Mouse (Mus musculus) midbrain, postnatal 0 days (tissue): ENCODE results near the gene Wars2. TPM values are rescaled to one million over a fixed set of nuclear protein-coding genes. Genes with fewer than 3 reads are reported as not detected.

Source experiments
- ATAC-seq: fragments of 200-750 bp; cut with Nextera tagmentation; 2 replicates; pipeline ENCODE4 v1.8.0; 2017; ENCODE audit warnings: moderate number of reproducible peaks, mild to moderate bottlenecking, moderate TSS enrichment, moderate library complexity; ENCODE audit not compliant: low FRiP score
- DNase-seq: peaks from one replicate; pipeline ENCODE4 v3.0.0-alpha.2; 2015; ENCODE audit warnings: low spot score
- H3K27ac ChIP-seq: fragments of 300-500 bp; sonication (generic); 2 replicates; pipeline ENCODE4 v1.5.1; 2014; ENCODE audit warnings: low read depth, mild to moderate bottlenecking, low read length, mixed read lengths
- H3K27me3 ChIP-seq: fragments of 300-500 bp; sonication (generic); 2 replicates; pipeline ENCODE4 v1.6.1; 2014; ENCODE audit warnings: low read length, control low read depth, mixed read lengths; ENCODE audit not compliant: insufficient read depth
- H3K36me3 ChIP-seq: fragments of 300-500 bp; sonication (generic); 2 replicates; pipeline ENCODE4 v1.6.1; 2014; ENCODE audit warnings: low read length, control low read depth, mixed read lengths; ENCODE audit not compliant: insufficient read depth
- H3K4me1 ChIP-seq: fragments of 300-500 bp; sonication (generic); 2 replicates; pipeline ENCODE4 v1.6.1; 2014; ENCODE audit warnings: mild to moderate bottlenecking, control low read depth, antibody characterized with exemption, low read length, mixed read lengths; ENCODE audit not compliant: insufficient read depth
- H3K4me2 ChIP-seq: fragments of 300-500 bp; sonication (generic); 2 replicates; pipeline ENCODE4 v1.6.1; 2014; ENCODE audit warnings: low read depth, mild to moderate bottlenecking, low read length, mixed read lengths; ENCODE audit not compliant: poor library complexity, severe bottlenecking
- H3K4me3 ChIP-seq: fragments of 300-500 bp; sonication (generic); 2 replicates; pipeline ENCODE4 v1.5.1; 2014; ENCODE audit warnings: low read depth, mild to moderate bottlenecking, low read length, moderate library complexity
- H3K9ac ChIP-seq: fragments of 300-500 bp; sonication (generic); replicated peaks from 2 replicates; pipeline ENCODE4 v1.6.1; 2014; ENCODE audit warnings: mild to moderate bottlenecking, low read length, moderate library complexity, mixed read lengths; ENCODE audit not compliant: poor library complexity, severe bottlenecking
- H3K9me3 ChIP-seq: fragments of 300-500 bp; sonication (generic); 2 replicates; pipeline ENCODE4 v1.6.1; 2016; ENCODE audit warnings: low read length, control low read depth
- CTCF ChIP-seq: IDR thresholded peaks from 2 replicates; pipeline ENCODE4 v1.5.1; 2016; ENCODE audit warnings: antibody characterized with exemption, mild to moderate bottlenecking
- WGBS: fragments of 180-500 bp; shearing (Covaris S2); extraction: QIAGEN DNeasy Blood & Tissue Kit; methylation state at CpG from one replicate; pipeline ENCODE4 v1.1.7; 2014; 5-methylcytosine and 5-hydroxymethylcytosine counted together
- polyA plus RNA-seq: library from polyadenylated mRNA; unstranded; fragments of >200 nt; fragmentation: Nextera tagmentation; extraction: Ambion mirVana; gene quantifications from 2 replicates; pipeline ENCODE4 v1.2.1, GENCODE M21; 2015
- total RNA-seq: library from RNA; depleted of rRNA; stranded (reverse); fragments of >200 nt; gene quantifications from 2 replicates; pipeline ENCODE4 v1.2.3, GENCODE M21; 2014

The Wars2 gene
- total and polyA plus RNA-seq, 2 experiments from 2014 or later = 4.9 to 6.7 TPM

DNA sequence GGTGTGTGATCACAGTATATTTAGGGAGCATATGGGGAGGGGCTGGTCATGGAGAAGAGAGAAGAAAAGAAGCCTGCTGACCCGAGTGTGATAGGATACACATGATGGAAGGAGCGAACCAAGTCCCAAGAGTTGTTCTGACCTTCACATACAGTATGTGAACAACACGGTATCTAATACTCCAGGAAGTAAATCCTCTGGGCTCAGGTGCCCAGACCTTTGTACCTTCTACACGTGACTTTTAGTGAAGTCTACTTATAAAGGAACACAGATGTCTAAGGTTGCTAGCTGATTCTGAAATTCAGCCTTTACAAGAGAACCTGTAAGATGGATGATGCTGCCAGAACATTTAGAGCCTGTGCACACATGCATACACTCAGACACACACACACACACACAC is 15.4 kb downstream of the Wars2 start:
- 92% methylated on average over 4 of the region's 4 CpGs for WGBS
- Histone ChIP-seq H3K27me3 (no peaks in the 10 kb centered on the region), H3K4me2 (no peak overlapping the region), H3K4me1 (no peaks in the 10 kb centered on the region), H3K36me3 (no peaks in the 10 kb centered on the region), H3K9ac (no peak overlapping the region), H3K4me3 (no peak overlapping the region), H3K9me3 (no peaks in the 10 kb centered on the region), H3K27ac (no peak overlapping the region)
- ATAC-seq (no peak), DNase-seq (no peak)
- TF ChIP-seq CTCF = no peak

- H3K4me1 ChIP-seq = no peaks in the 10 kb centered on the region
- WGBS = 41% methylated on average over 1 of the region's 1 CpGs
- H3K4me2 ChIP-seq = no peak overlapping the region
- ATAC-seq = peak; percentile 53; the same call in 1 of the 2 replicates
- no peak overlapping the region for H3K9ac ChIP-seq
- no peaks in the 10 kb centered on the region for H3K36me3 ChIP-seq
- H3K27me3 ChIP-seq = no peaks in the 10 kb centered on the region
- DNase-seq = peak; percentile 11
- H3K27ac ChIP-seq = no peak overlapping the region
- H3K4me3 ChIP-seq = no peak overlapping the region
- H3K9me3 ChIP-seq = no peaks in the 10 kb centered on the region
- TF ChIP-seq CTCF = no peak
Observed at GRCm38 (mm10) chr3:99156987-99157386, 16.1 kb downstream of the Wars2 start.

GRCm38 (mm10) chr3:99157451-99158015 is 16.7 kb downstream of the Wars2 start:
- 61% methylated on average over 4 of the region's 4 CpGs for WGBS
- no peak for TF ChIP-seq CTCF
- no peaks in the 10 kb centered on the region for H3K4me1 ChIP-seq
- no peaks in the 10 kb centered on the region for H3K9me3 ChIP-seq
- H3K4me3 ChIP-seq = no peak overlapping the region
- H3K27me3 ChIP-seq = no peaks in the 10 kb centered on the region
- ATAC-seq = no peak
- H3K4me2 ChIP-seq = no peak overlapping the region
- H3K27ac ChIP-seq = no peak overlapping the region
- H3K9ac ChIP-seq = no peak overlapping the region
- H3K36me3 ChIP-seq = no peaks in the 10 kb centered on the region
- no peak for DNase-seq

GRCm38 (mm10) chr3:99160016-99160415 is 19.1 kb downstream of the Wars2 start:
- Histone ChIP-seq H3K27ac (no peak overlapping the region), H3K36me3 (no peaks in the 10 kb centered on the region), H3K4me3 (no peak overlapping the region), H3K27me3 (no peaks in the 10 kb centered on the region), H3K9ac (no peak overlapping the region), H3K4me1 (no peaks in the 10 kb centered on the region), H3K9me3 (no peaks in the 10 kb centered on the region), H3K4me2 (no peak overlapping the region)
- DNase-seq (no peak), ATAC-seq (no peak)
- 89% methylated on average over 3 of the region's 3 CpGs for WGBS
- no peak for TF ChIP-seq CTCF

DNA sequence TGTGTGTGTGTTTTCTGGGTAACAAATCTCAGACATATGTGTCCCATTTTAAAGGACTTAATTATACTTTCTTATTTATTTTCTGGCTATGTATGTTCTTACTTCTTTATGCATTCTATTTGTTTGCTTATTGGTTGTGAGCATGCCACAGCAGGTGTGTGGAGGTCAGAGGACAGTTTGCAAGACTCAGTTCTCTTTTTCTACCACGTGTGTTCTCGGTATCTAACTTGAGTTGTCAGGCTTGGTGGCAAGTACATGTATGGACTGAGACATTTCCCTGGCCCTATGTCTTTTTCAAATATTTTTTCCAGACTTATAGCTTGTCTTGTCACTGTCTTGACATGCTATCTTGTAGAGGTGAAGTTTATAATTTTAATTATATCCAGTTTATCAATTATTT is 21.3 kb downstream of the Wars2 start:
- no peak overlapping the region for H3K9ac ChIP-seq
- H3K4me2 ChIP-seq = no peak overlapping the region
- no peak for ATAC-seq
- 91% methylated on average over 2 of the region's 2 CpGs for WGBS
- no peak overlapping the region for H3K27ac ChIP-seq
- no peak for DNase-seq
- no peaks in the 10 kb centered on the region for H3K4me1 ChIP-seq
- H3K27me3 ChIP-seq = no peaks in the 10 kb centered on the region
- no peaks in the 10 kb centered on the region for H3K36me3 ChIP-seq
- no peaks in the 10 kb centered on the region for H3K9me3 ChIP-seq
- TF ChIP-seq CTCF = no peak
- H3K4me3 ChIP-seq = no peak overlapping the region

DNA sequence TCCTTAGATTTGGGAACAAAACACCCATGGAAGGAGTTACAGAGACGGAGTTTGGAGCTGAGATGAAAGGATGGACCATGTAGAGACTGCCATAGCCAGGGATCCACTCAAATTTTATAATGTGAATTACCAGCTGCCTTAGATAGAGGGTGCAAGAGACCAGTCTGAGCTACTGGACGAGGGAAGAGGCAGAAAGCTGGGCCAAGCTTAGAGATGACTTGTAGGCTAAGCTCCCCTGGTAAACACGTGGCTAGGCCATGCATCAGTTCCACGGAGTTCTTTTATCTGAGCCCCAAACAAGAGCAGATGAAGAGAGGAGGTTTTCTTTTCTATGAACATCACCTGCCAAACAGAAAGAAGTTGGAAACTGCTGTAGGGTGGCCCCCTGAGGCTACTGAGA is 26.9 kb downstream of the Wars2 start:
- Histone ChIP-seq H3K36me3 (no peaks in the 10 kb centered on the region), H3K4me2 (no peak overlapping the region), H3K27ac (no peak overlapping the region), H3K4me1 (no peaks in the 10 kb centered on the region), H3K9me3 (no peaks in the 10 kb centered on the region), H3K27me3 (no peaks in the 10 kb centered on the region), H3K4me3 (no peak overlapping the region), H3K9ac (no peak overlapping the region)
- TF ChIP-seq CTCF = peak; percentile 28; the same call in 1 of the 2 replicates
- no peak for DNase-seq
- 61% methylated on average over 4 of the region's 4 CpGs for WGBS
- ATAC-seq = no peak
